Mouse (Mus musculus): ENCODE data around the gene Ccdc6.

- TF ChIP-seq CTCF (IDR thresholded peaks at IDR 0.05; ENCODE audit: low read depth, low read length) (no peak), GATA1 (IDR thresholded peaks at IDR 0.05; ENCODE audit: borderline replicate concordance, low read length) (no peak), TAL1 (conservative IDR thresholded peaks at IDR 0.05; ENCODE audit: low read depth, low read length) (no peak), GATA2 (IDR thresholded peaks at IDR 0.05; ENCODE audit: borderline replicate concordance, low read depth, low read length) (no peak)
Measured at GRCm38 (mm10) chr10:70095031-70095470, 1.9 kb upstream of the Ccdc6 start.
